Mouse (Mus musculus): ENCODE measurements around the gene Ldlrad1.
A peak's percentile ranks its signal among the peaks of the same experiment; 100 is the strongest.

The Ldlrad1 gene

GRCm38 (mm10) chr4:107208880-107209279 lies at the start of gene Ldlrad1:
Gene Ldlrad1 (plus strand): TSS chr4:107209180.
- Histone ChIP-seq H3K9me3 (ENCODE audit: low read length) (no peaks in the 10 kb centered on the region), H3K4me3 (replicated peaks; ENCODE audit: low read length) (no peak within 1 kb of the TSS), H3K27me3 (ENCODE audit: insufficient read depth, low read length) (no peaks in the 10 kb centered on the region), H3K36me3 (ENCODE audit: insufficient read depth, low read length) (peaks cover 17% of the 10 kb centered on the region), H3K4me1 (replicated peaks; ENCODE audit: low read depth, low read length) (peaks cover 4% of the 10 kb centered on the region)
- no peak for TF ChIP-seq NANOG (IDR thresholded peaks at IDR 0.05; ENCODE audit: borderline replicate concordance, low read length)

GRCm38 (mm10) chr4:107160181-107160580 lies 48.8 kb upstream of the Ldlrad1 start:
- H3K4me3 ChIP-seq (replicated peaks; ENCODE audit: low read length): no peak overlapping the region
- peaks cover 6% of the 10 kb centered on the region for H3K36me3 ChIP-seq (ENCODE audit: insufficient read depth, low read length)
- TF ChIP-seq POU5F1 (IDR thresholded peaks at IDR 0.05; ENCODE audit: borderline replicate concordance, low read length): no peak
- TF ChIP-seq CTCF (conservative IDR thresholded peaks at IDR 0.05; ENCODE audit: low read length): no peak
- no peak for TF ChIP-seq NANOG (IDR thresholded peaks at IDR 0.05; ENCODE audit: borderline replicate concordance, low read length)
- H3K4me1 ChIP-seq (replicated peaks; ENCODE audit: low read depth, low read length): peaks cover 28% of the 10 kb centered on the region
- H3K9me3 ChIP-seq (ENCODE audit: low read length): no peaks in the 10 kb centered on the region
- no peaks in the 10 kb centered on the region for H3K27me3 ChIP-seq (ENCODE audit: insufficient read depth, low read length)

GRCm38 (mm10) chr4:107163341-107163740 lies 45.6 kb upstream of the Ldlrad1 start:
- no peak overlapping the region for H3K4me3 ChIP-seq (replicated peaks; ENCODE audit: low read length)
- no peaks in the 10 kb centered on the region for H3K27me3 ChIP-seq (ENCODE audit: insufficient read depth, low read length)

GRCm38 (mm10) chr4:107163756-107164587 lies 45.0 kb upstream of the Ldlrad1 start:
- Histone ChIP-seq H3K9me3 (ENCODE audit: low read length) (no peaks in the 10 kb centered on the region), H3K36me3 (ENCODE audit: insufficient read depth, low read length) (peaks cover 12% of the 10 kb centered on the region), H3K4me1 (replicated peaks; ENCODE audit: low read depth, low read length) (peaks cover 13% of the 10 kb centered on the region), H3K4me3 (replicated peaks; ENCODE audit: low read length) (no peak overlapping the region), H3K27me3 (ENCODE audit: insufficient read depth, low read length) (no peaks in the 10 kb centered on the region)
- TF ChIP-seq NANOG (IDR thresholded peaks at IDR 0.05; ENCODE audit: borderline replicate concordance, low read length): no peak
- peak; percentile 79 for TF ChIP-seq CTCF (conservative IDR thresholded peaks at IDR 0.05; ENCODE audit: low read length)

More at GRCm38 (mm10) chr4:107163341-107163740, 45.6 kb upstream of the Ldlrad1 start:
- H3K4me1 ChIP-seq (replicated peaks; ENCODE audit: low read depth, low read length): peaks cover 14% of the 10 kb centered on the region
- H3K9me3 ChIP-seq (ENCODE audit: low read length): no peaks in the 10 kb centered on the region
- TF ChIP-seq CTCF (conservative IDR thresholded peaks at IDR 0.05; ENCODE audit: low read length): no peak
- TF ChIP-seq POU5F1 (IDR thresholded peaks at IDR 0.05; ENCODE audit: borderline replicate concordance, low read length): no peak
- TF ChIP-seq NANOG (IDR thresholded peaks at IDR 0.05; ENCODE audit: borderline replicate concordance, low read length): no peak
- peaks cover 12% of the 10 kb centered on the region for H3K36me3 ChIP-seq (ENCODE audit: insufficient read depth, low read length)

GRCm38 (mm10) chr4:107166700-107167099 lies 42.3 kb upstream of the Ldlrad1 start:
- peaks cover 29% of the 10 kb centered on the region for H3K36me3 ChIP-seq (ENCODE audit: insufficient read depth, low read length)
- no peak overlapping the region for H3K4me3 ChIP-seq (replicated peaks; ENCODE audit: low read length)
- TF ChIP-seq POU5F1 (IDR thresholded peaks at IDR 0.05; ENCODE audit: borderline replicate concordance, low read length) (no peak), CTCF (conservative IDR thresholded peaks at IDR 0.05; ENCODE audit: low read length) (no peak), NANOG (IDR thresholded peaks at IDR 0.05; ENCODE audit: borderline replicate concordance, low read length) (no peak)
- no peaks in the 10 kb centered on the region for H3K9me3 ChIP-seq (ENCODE audit: low read length)
- H3K27me3 ChIP-seq (ENCODE audit: insufficient read depth, low read length): no peaks in the 10 kb centered on the region
- H3K4me1 ChIP-seq (replicated peaks; ENCODE audit: low read depth, low read length): peaks cover 3% of the 10 kb centered on the region

- TF ChIP-seq POU5F1 (IDR thresholded peaks at IDR 0.05; ENCODE audit: borderline replicate concordance, low read length) (no peak), NANOG (IDR thresholded peaks at IDR 0.05; ENCODE audit: borderline replicate concordance, low read length) (no peak), CTCF (conservative IDR thresholded peaks at IDR 0.05; ENCODE audit: low read length) (no peak)
- Histone ChIP-seq H3K9me3 (ENCODE audit: low read length) (no peaks in the 10 kb centered on the region), H3K4me1 (replicated peaks; ENCODE audit: low read depth, low read length) (peaks cover 3% of the 10 kb centered on the region), H3K36me3 (ENCODE audit: insufficient read depth, low read length) (peaks cover 36% of the 10 kb centered on the region), H3K27me3 (ENCODE audit: insufficient read depth, low read length) (no peaks in the 10 kb centered on the region), H3K4me3 (replicated peaks; ENCODE audit: low read length) (no peak overlapping the region)
Observed at GRCm38 (mm10) chr4:107167798-107168197, 41.2 kb upstream of the Ldlrad1 start.

- Histone ChIP-seq H3K4me1 (replicated peaks; ENCODE audit: low read depth, low read length) (peaks cover 41% of the 10 kb centered on the region), H3K9me3 (ENCODE audit: low read length) (no peaks in the 10 kb centered on the region), H3K27me3 (ENCODE audit: insufficient read depth, low read length) (no peaks in the 10 kb centered on the region), H3K4me3 (replicated peaks; ENCODE audit: low read length) (peak overlapping the region; percentile 98), H3K36me3 (ENCODE audit: insufficient read depth, low read length) (peaks cover 35% of the 10 kb centered on the region)
- TF ChIP-seq NANOG (IDR thresholded peaks at IDR 0.05; ENCODE audit: borderline replicate concordance, low read length) (no peak), CTCF (conservative IDR thresholded peaks at IDR 0.05; ENCODE audit: low read length) (no peak), POU5F1 (IDR thresholded peaks at IDR 0.05; ENCODE audit: borderline replicate concordance, low read length) (no peak)
Observed at GRCm38 (mm10) chr4:107177506-107177905, 31.5 kb upstream of the Ldlrad1 start.

- peaks cover 27% of the 10 kb centered on the region for H3K36me3 ChIP-seq (ENCODE audit: insufficient read depth, low read length)
- peaks cover 48% of the 10 kb centered on the region for H3K4me1 ChIP-seq (replicated peaks; ENCODE audit: low read depth, low read length)
- H3K4me3 ChIP-seq (replicated peaks; ENCODE audit: low read length): peak within 1 kb of the TSS; percentile 98
- no peaks in the 10 kb centered on the region for H3K27me3 ChIP-seq (ENCODE audit: insufficient read depth, low read length)
- no peaks in the 10 kb centered on the region for H3K9me3 ChIP-seq (ENCODE audit: low read length)
- TF ChIP-seq CTCF (conservative IDR thresholded peaks at IDR 0.05; ENCODE audit: low read length): no peak
- no peak for TF ChIP-seq POU5F1 (IDR thresholded peaks at IDR 0.05; ENCODE audit: borderline replicate concordance, low read length)
- TF ChIP-seq NANOG (IDR thresholded peaks at IDR 0.05; ENCODE audit: borderline replicate concordance, low read length): no peak
Observed at GRCm38 (mm10) chr4:107178182-107178829, 30.7 kb upstream of the Ldlrad1 start, which contains the start of gene Tmem59. Gene Tmem59 (plus strand): TSS chr4:107178399.

All from E14TG2a.4 (cell line).